ENCODE assay signal across 8 mouse cellular contexts in the genomic region with DNA sequence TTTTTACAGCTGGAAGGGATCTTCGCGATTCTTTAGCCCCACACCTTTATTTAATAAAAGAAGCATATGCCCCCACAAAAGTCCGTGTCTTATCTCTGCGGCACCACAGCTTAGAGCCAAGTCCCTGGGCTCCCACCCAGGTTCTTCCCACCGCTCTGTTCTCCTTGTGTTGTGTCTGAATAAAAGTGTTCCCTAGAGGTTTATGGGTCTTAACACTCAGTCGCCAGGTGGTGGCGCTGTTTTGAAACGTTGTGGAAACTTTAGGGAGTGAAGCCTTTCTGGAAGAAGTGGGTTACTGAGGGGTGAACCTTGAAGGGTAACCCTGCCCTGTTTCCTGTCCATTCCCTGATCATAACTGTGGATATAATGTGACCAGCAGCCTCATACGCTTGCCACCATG.
DNase-seq lines count a peak whose midpoint lies in the region; ATAC-seq and TF ChIP-seq lines count a peak whose summit lies in the region.

No protein-coding gene starts in this region.

- intact Hi-C loops in gastrocnemius, postnatal 14 days (cut with DNase I; ENCODE audit: low total_unique reads) = loop anchor here (5.0 to 10.0 kb wide), 2 partner anchors 441 to 628 kb away; no protein-coding TSS in a partner anchor

- no peaks in the 10 kb centered on the region for H3K9me3 ChIP-seq in hindbrain, embryonic 14.5 days (ENCODE audit: control insufficient read depth, low read length)
- no peaks in the 10 kb centered on the region for H3K9me3 ChIP-seq in hindbrain, embryonic 13.5 days
- no peaks in the 10 kb centered on the region; the same call in 1 of the 2 replicates for H3K9me3 ChIP-seq in E14TG2a.4 (ENCODE audit: low read length)

- H3K36me3 ChIP-seq in hindbrain, embryonic 14.5 days (replicated peaks; ENCODE audit: control insufficient read depth, insufficient read depth) = no peaks in the 10 kb centered on the region
- no peaks in the 10 kb centered on the region for H3K36me3 ChIP-seq in hindbrain, embryonic 13.5 days
- H3K36me3 ChIP-seq in E14TG2a.4 (ENCODE audit: insufficient read depth, low read length) = no peaks in the 10 kb centered on the region

- TF ChIP-seq CTCF in E14TG2a.4 (conservative IDR thresholded peaks at IDR 0.05; ENCODE audit: low read length) = peak; percentile 85

- peak; percentile 52 for DNase-seq in hindbrain, embryonic 14.5 days (ENCODE audit: low spot score)
- peak; percentile 86 for DNase-seq in R1 (ENCODE audit: low read depth, low spot score)
- peak; percentile 30 for DNase-seq in gastrocnemius, postnatal 14 days
- peak; percentile 38 for DNase-seq in lung, postnatal 10 days
- no peak for DNase-seq in cerebellum, adult 11-12 months

- no peaks in the 10 kb centered on the region for H3K4me1 ChIP-seq in hindbrain, embryonic 14.5 days (replicated peaks; ENCODE audit: control insufficient read depth, insufficient read depth, low read length)
- no peaks in the 10 kb centered on the region for H3K4me1 ChIP-seq in hindbrain, embryonic 13.5 days (replicated peaks)
- H3K4me1 ChIP-seq in E14TG2a.4 (replicated peaks; ENCODE audit: low read depth, low read length) = no peaks in the 10 kb centered on the region

- H3K4me2 ChIP-seq in hindbrain, embryonic 14.5 days (replicated peaks) = no peak overlapping the region
- no peak overlapping the region for H3K4me2 ChIP-seq in hindbrain, embryonic 13.5 days

- WGBS in hindbrain, embryonic 14.5 days = 43% methylated on average over 9 of the region's 9 CpGs
- 41% methylated on average over 9 of the region's 9 CpGs for WGBS in hindbrain, embryonic 13.5 days

- no peaks in the 10 kb centered on the region for H3K27me3 ChIP-seq in hindbrain, embryonic 14.5 days (ENCODE audit: control insufficient read depth, insufficient read depth, low read length)
- H3K27me3 ChIP-seq in hindbrain, embryonic 13.5 days = no peaks in the 10 kb centered on the region
- H3K27me3 ChIP-seq in E14TG2a.4 (ENCODE audit: insufficient read depth, low read length) = no peaks in the 10 kb centered on the region

- H3K4me3 ChIP-seq in hindbrain, embryonic 14.5 days (replicated peaks; ENCODE audit: low read length) = no peak overlapping the region
- H3K4me3 ChIP-seq in hindbrain, embryonic 13.5 days = no peak overlapping the region
- no peak overlapping the region for H3K4me3 ChIP-seq in E14TG2a.4 (replicated peaks; ENCODE audit: low read length)

- no peak overlapping the region for H3K9ac ChIP-seq in hindbrain, embryonic 14.5 days
- H3K9ac ChIP-seq in hindbrain, embryonic 13.5 days = no peak overlapping the region

- no peak for ATAC-seq in hindbrain, embryonic 14.5 days (ENCODE audit: low FRiP score)
- ATAC-seq in hindbrain, embryonic 13.5 days (ENCODE audit: low FRiP score) = no peak
- ATAC-seq in megakaryocyte, adult 5-6 weeks (ENCODE audit: poor library complexity, severe bottlenecking) = no peak

- H3K27ac ChIP-seq in hindbrain, embryonic 14.5 days = no peak overlapping the region
- no peak overlapping the region for H3K27ac ChIP-seq in hindbrain, embryonic 13.5 days
